Mouse (Mus musculus) CH12.LX (cell line): ENCODE results near the gene Kirrel3. TPM values are rescaled to one million over a fixed set of nuclear protein-coding genes. Genes with fewer than 3 reads are reported as not detected.

ENCODE experiments used
- DNase-seq: peaks from one replicate; pipeline ENCODE4 v3.0.0-alpha.2; 2013; ENCODE audit errors: extremely low read depth
- H3K27ac ChIP-seq: 2 replicates; pipeline ENCODE4 v1.5.1; 2012; ENCODE audit warnings: low read depth, mild to moderate bottlenecking, control low read depth, moderate library complexity; ENCODE audit not compliant: insufficient read depth
- H3K27me3 ChIP-seq: replicated peaks from 2 replicates; pipeline ENCODE3; 2012; ENCODE audit warnings: inconsistent platforms
- H3K36me3 ChIP-seq, 2 experiments: replicated peaks in 1 of 2; 2 replicates each; pipeline versions ENCODE3 to v1.6.1; 2012; ENCODE audit warnings: inconsistent platforms in 1 of 2, low read length in 1 of 2, mild to moderate bottlenecking in 1 of 2, mixed read lengths in 1 of 2, moderate library complexity in 1 of 2; ENCODE audit not compliant: control insufficient read depth in 1 of 2, insufficient read depth in 1 of 2
- H3K4me1 ChIP-seq, 2 experiments: 2 replicates each; pipeline ENCODE4 v1.6.1; 2012; ENCODE audit warnings: inconsistent platforms in 1 of 2, moderate library complexity in 1 of 2; ENCODE audit not compliant: insufficient read depth in 2 of 2, control insufficient read depth in 1 of 2
- H3K4me2 ChIP-seq: 2 replicates; pipeline ENCODE4 v1.6.1; 2012; ENCODE audit warnings: low read depth, mild to moderate bottlenecking, control low read depth; ENCODE audit not compliant: poor library complexity, insufficient read depth, severe bottlenecking
- H3K4me3 ChIP-seq, 3 experiments: fragments of 150-350 bp in 1 of 3; sonication (generic) in 1 of 3; replicated peaks in 1 of 3; 2 replicates each; pipeline versions ENCODE3 to v1.5.1; 2011 to 2012; ENCODE audit warnings: low read depth in 2 of 3, low read length in 2 of 3, mild to moderate bottlenecking in 2 of 3, moderate library complexity in 2 of 3, control low read depth in 1 of 3, improper control_type of control experiment in 1 of 3, inconsistent platforms in 1 of 3, mixed read lengths in 1 of 3; ENCODE audit not compliant: poor library complexity in 1 of 3
- H3K79me2 ChIP-seq: replicated peaks from 2 replicates; pipeline ENCODE4 v1.6.1; 2012; ENCODE audit warnings: mild to moderate bottlenecking, moderate library complexity; ENCODE audit not compliant: control insufficient read depth, poor library complexity, insufficient read depth, severe bottlenecking; ENCODE audit errors: extremely low read depth
- H3K9ac ChIP-seq: 2 replicates; pipeline ENCODE4 v1.6.1; 2012; ENCODE audit warnings: low read depth, mild to moderate bottlenecking, control low read depth, moderate library complexity; ENCODE audit not compliant: insufficient read depth
- H3K9me3 ChIP-seq: replicated peaks from 2 replicates; pipeline ENCODE3; 2012; ENCODE audit warnings: low read length, inconsistent platforms, mixed read lengths
- BHLHE40 ChIP-seq: IDR thresholded peaks from 2 replicates; pipeline ENCODE4 v1.6.1; 2011; ENCODE audit warnings: mild to moderate bottlenecking, low read depth, low read length, improper control_type of control experiment
- CHD1 ChIP-seq: IDR thresholded peaks from 2 replicates; pipeline ENCODE4 v1.6.1; 2012; ENCODE audit warnings: low read depth, low read length, improper control_type of control experiment, inconsistent platforms
- CTCF ChIP-seq, 2 experiments: IDR thresholded peaks in 1 of 2; conservative IDR thresholded peaks in 1 of 2; 2 replicates each; pipeline ENCODE4 v1.5.1; 2011 to 2012; ENCODE audit warnings: low read depth in 2 of 2, low read length in 2 of 2, improper control_type of control experiment in 1 of 2, inconsistent platforms in 1 of 2, mild to moderate bottlenecking in 1 of 2, moderate library complexity in 1 of 2
- E2F4 ChIP-seq: IDR thresholded peaks from 2 replicates; pipeline ENCODE4 v1.6.1; 2011; ENCODE audit warnings: low read depth, low read length, improper control_type of control experiment; ENCODE audit not compliant: insufficient replicate concordance
- ELF1 ChIP-seq: IDR thresholded peaks from 2 replicates; pipeline ENCODE4 v1.6.1; 2014; ENCODE audit warnings: low read depth, mild to moderate bottlenecking, inconsistent platforms, low read length, improper control_type of control experiment
- KAT2A ChIP-seq: IDR thresholded peaks from 2 replicates; pipeline ENCODE4 v1.6.1; 2012; ENCODE audit warnings: low read length, improper control_type of control experiment, inconsistent platforms; ENCODE audit not compliant: insufficient replicate concordance
- MAZ ChIP-seq: IDR thresholded peaks from 2 replicates; pipeline ENCODE4 v1.6.1; 2012; ENCODE audit warnings: low read depth, mild to moderate bottlenecking, inconsistent platforms, low read length, improper control_type of control experiment, moderate library complexity
- MEF2A ChIP-seq: IDR thresholded peaks from 2 replicates; pipeline ENCODE4 v1.6.1; 2014; ENCODE audit warnings: low read depth, mild to moderate bottlenecking, inconsistent platforms, low read length, improper control_type of control experiment, borderline replicate concordance
- MYC ChIP-seq: IDR thresholded peaks from 2 replicates; pipeline ENCODE4 v1.6.1; 2011; ENCODE audit warnings: low read depth, mild to moderate bottlenecking, improper control_type of control experiment, low read length
- NELFE ChIP-seq: IDR thresholded peaks from 2 replicates; pipeline ENCODE4 v1.6.1; 2011; ENCODE audit warnings: low read depth, low read length, improper control_type of control experiment
- NRF1 ChIP-seq: IDR thresholded peaks from 2 replicates; pipeline ENCODE4 v1.6.1; 2014; ENCODE audit warnings: low read depth, mild to moderate bottlenecking, inconsistent platforms, low read length, improper control_type of control experiment, moderate library complexity
- POLR2A ChIP-seq: IDR thresholded peaks from 2 replicates; pipeline ENCODE4 v1.6.1; 2011; ENCODE audit warnings: low read depth, mild to moderate bottlenecking, improper control_type of control experiment, low read length
- RAD21 ChIP-seq: IDR thresholded peaks from 2 replicates; pipeline ENCODE4 v1.6.1; 2011; ENCODE audit warnings: low read depth, mild to moderate bottlenecking, low read length, improper control_type of control experiment, moderate library complexity
- SIN3A ChIP-seq: IDR thresholded peaks from 2 replicates; pipeline ENCODE4 v1.6.1; 2012; ENCODE audit warnings: low read length, improper control_type of control experiment, inconsistent platforms
- TBP ChIP-seq: conservative IDR thresholded peaks from 2 replicates; pipeline ENCODE4 v1.6.1; 2011; ENCODE audit warnings: low read depth, low read length, improper control_type of control experiment
- UBTF ChIP-seq: IDR thresholded peaks from 2 replicates; pipeline ENCODE4 v1.6.1; 2012; ENCODE audit warnings: low read depth, mild to moderate bottlenecking, inconsistent platforms, low read length, improper control_type of control experiment, moderate library complexity
- USF1 ChIP-seq: IDR thresholded peaks from 2 replicates; pipeline ENCODE4 v1.6.1; 2014; ENCODE audit warnings: low read depth, mild to moderate bottlenecking, inconsistent platforms, low read length, improper control_type of control experiment
- USF2 ChIP-seq: conservative IDR thresholded peaks from 2 replicates; pipeline ENCODE4 v1.6.1; 2011; ENCODE audit warnings: low read depth, low read length, improper control_type of control experiment
- ZC3H11A ChIP-seq: IDR thresholded peaks from 2 replicates; pipeline ENCODE4 v1.6.1; 2012; ENCODE audit warnings: low read depth, mild to moderate bottlenecking, inconsistent platforms, low read length, improper control_type of control experiment
- ZMIZ1 ChIP-seq: IDR thresholded peaks from 2 replicates; pipeline ENCODE4 v1.6.1; 2012; ENCODE audit warnings: low read depth, mild to moderate bottlenecking, inconsistent platforms, low read length, improper control_type of control experiment
- ZNF384 ChIP-seq: IDR thresholded peaks from 2 replicates; pipeline ENCODE4 v1.6.1; 2012; ENCODE audit warnings: low read depth, low read length, improper control_type of control experiment, inconsistent platforms
- dilution Hi-C: fragments of 300-500 bp; cut with MboI; formaldehyde crosslinking; loops from 2 replicates; pipeline ENCODE4 v1.14.3; 2020; ENCODE audit warnings: low sequenced_read_pairs; ENCODE audit not compliant: extremely low pct_unique_long_range_greater_than_20kb, extremely low pct_ligation_motif_present
- in situ Hi-C: fragments of 300-500 bp; cut with MboI; formaldehyde crosslinking; loops from 3 replicates; pipeline ENCODE4 v1.14.3; 2019; ENCODE audit warnings: low sequenced_read_pairs, low pct_ligation_motif_present, low pct_unique_long_range_greater_than_20kb, mixed read lengths
- polyA plus RNA-seq: library from polyadenylated mRNA; unstranded; fragments of >175 nt; gene quantifications from 2 replicates; pipeline ENCODE4 v1.2.1, GENCODE M21; 2012; ENCODE audit warnings: low read depth; ENCODE audit not compliant: insufficient read length
- total RNA-seq, 2 experiments: library from RNA; depleted of rRNA; stranded (reverse); fragments of 300-350 nt in 1 of 2; fragments of >200 nt in 1 of 2; gene quantifications; 2 replicates each; pipeline ENCODE4 v1.2.3; 2012 to 2014

Kirrel3 gene
- total and polyA plus RNA-seq, 3 experiments: not detected

- H3K36me3 ChIP-seq: no peaks in the 10 kb centered on the region
- no peaks in the 10 kb centered on the region for H3K79me2 ChIP-seq
- H3K4me1 ChIP-seq: no peaks in the 10 kb centered on the region
- H3K27me3 ChIP-seq: peaks cover 89% of the 10 kb centered on the region
- dilution Hi-C loops (no loop called here), in situ Hi-C loops (no loop called here)
- no peak overlapping the region for H3K9ac ChIP-seq
- no peak overlapping the region for H3K4me3 ChIP-seq
- no peak overlapping the region for H3K27ac ChIP-seq
- no peak overlapping the region for H3K4me2 ChIP-seq
- no peak for DNase-seq
- TF ChIP-seq ZMIZ1: no peak
- no peak for TF ChIP-seq POLR2A
- no peak for TF ChIP-seq BHLHE40
- no peak for TF ChIP-seq UBTF
- TF ChIP-seq TBP: no peak
- TF ChIP-seq NELFE: no peak
- TF ChIP-seq MYC: no peak
- TF ChIP-seq USF1: no peak
- no peaks in the 10 kb centered on the region for H3K9me3 ChIP-seq
Measured at GRCm38 (mm10) chr9:34825089-34825400, 339.4 kb downstream of the Kirrel3 start.

DNA sequence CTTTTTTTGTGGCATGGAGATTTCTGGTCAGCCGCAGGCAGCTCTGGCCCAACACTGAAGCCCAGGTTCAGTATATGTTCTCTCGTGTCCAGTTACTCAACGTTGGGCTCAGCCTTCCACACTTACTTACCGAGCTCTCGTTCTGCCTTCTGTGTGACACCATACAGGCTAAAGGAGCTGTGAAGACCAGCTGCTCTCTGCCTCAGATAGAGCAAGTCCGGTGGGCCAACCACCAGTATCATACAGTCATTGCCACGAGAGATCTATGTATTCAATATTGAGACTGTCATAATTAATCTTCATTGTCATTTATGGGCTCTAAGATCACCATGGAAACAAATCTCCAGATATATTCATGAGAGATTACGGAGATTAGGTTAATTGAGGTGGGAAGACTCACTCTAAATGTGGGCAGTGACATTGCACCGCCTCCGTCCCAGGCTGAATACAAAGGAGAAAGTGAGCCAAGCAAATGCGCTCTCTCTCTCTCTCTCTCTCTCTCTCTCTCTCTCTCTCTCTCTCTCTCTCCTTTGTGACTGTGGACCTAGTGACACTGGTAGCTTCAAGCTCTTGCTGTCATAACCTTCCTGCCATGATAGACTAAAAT is 339.8 kb downstream of the Kirrel3 start:
- Histone ChIP-seq H3K4me2 (no peak overlapping the region), H3K36me3 (no peaks in the 10 kb centered on the region), H3K4me1 (no peaks in the 10 kb centered on the region), H3K4me3 (no peak overlapping the region), H3K79me2 (no peaks in the 10 kb centered on the region), H3K9ac (no peak overlapping the region), H3K27ac (no peak overlapping the region), H3K9me3 (no peaks in the 10 kb centered on the region), H3K27me3 (peaks cover 89% of the 10 kb centered on the region)
- DNase-seq: no peak
- dilution Hi-C loops: no loop called here
- TF ChIP-seq NELFE: no peak
- TF ChIP-seq ZC3H11A: no peak
- TF ChIP-seq ZNF384: no peak
- TF ChIP-seq MAZ: no peak
- no peak for TF ChIP-seq RAD21
- in situ Hi-C loops: no loop called here

- no peak for TF ChIP-seq NRF1
- TF ChIP-seq USF2: no peak
- TF ChIP-seq KAT2A: no peak
- TF ChIP-seq ZMIZ1: no peak
- TF ChIP-seq CTCF (conservative IDR thresholded peaks at IDR 0.05 in 1 of 2, IDR thresholded peaks at IDR 0.05 in 1 of 2; ENCODE audit: low read depth in 2 of 2, low read length in 2 of 2): no peak
- no peak for TF ChIP-seq SIN3A
- no peak for TF ChIP-seq ELF1
- no peak for TF ChIP-seq E2F4
- no peak for TF ChIP-seq RAD21
- TF ChIP-seq CHD1: no peak
- TF ChIP-seq MEF2A: no peak
- TF ChIP-seq, all 38 proteins: peak for 0
- Histone ChIP-seq H3K9me3 (no peaks in the 10 kb centered on the region), H3K4me1 (no peaks in the 10 kb centered on the region), H3K36me3 (no peaks in the 10 kb centered on the region), H3K4me2 (no peak overlapping the region), H3K79me2 (no peaks in the 10 kb centered on the region), H3K4me3 (no peak overlapping the region), H3K27ac (no peak overlapping the region), H3K9ac (no peak overlapping the region), H3K27me3 (peaks cover 88% of the 10 kb centered on the region)
- dilution Hi-C loops (no loop called here), in situ Hi-C loops (no loop called here)
- no peak for DNase-seq
Measured at GRCm38 (mm10) chr9:34830696-34831095, 345.0 kb downstream of the Kirrel3 start.
